Mouse (Mus musculus) midbrain, embryonic 12.5 days (tissue): Measurements from ENCODE around the gene Slc25a13. TPM values are rescaled to one million over a fixed set of nuclear protein-coding genes. Genes with fewer than 3 reads are reported as not detected.

ENCODE experiments used
- ATAC-seq: fragments of 200-750 bp; cut with Nextera tagmentation; 2 replicates; pipeline ENCODE4 v1.8.0; 2017; ENCODE audit warnings: low read depth, moderate TSS enrichment, moderate library complexity; ENCODE audit not compliant: low FRiP score
- H3K27ac ChIP-seq: fragments of 300-500 bp; sonication (generic); replicated peaks from 2 replicates; pipeline ENCODE4 v1.5.1; 2016; ENCODE audit warnings: mild to moderate bottlenecking
- H3K27me3 ChIP-seq: fragments of 300-500 bp; sonication (generic); 2 replicates; pipeline ENCODE4 v1.6.1; 2016; ENCODE audit warnings: mild to moderate bottlenecking
- H3K36me3 ChIP-seq: fragments of 300-500 bp; sonication (generic); 2 replicates; pipeline ENCODE4 v1.6.1; 2016
- H3K4me1 ChIP-seq: fragments of 300-500 bp; sonication (generic); 2 replicates; pipeline ENCODE4 v1.6.1; 2016
- H3K4me2 ChIP-seq: fragments of 300-500 bp; sonication (generic); replicated peaks from 2 replicates; pipeline ENCODE4 v1.6.1; 2016; ENCODE audit warnings: mild to moderate bottlenecking, moderate library complexity
- H3K4me3 ChIP-seq: fragments of 300-500 bp; sonication (generic); 2 replicates; pipeline ENCODE4 v1.5.1; 2016; ENCODE audit warnings: mild to moderate bottlenecking
- H3K9ac ChIP-seq: fragments of 300-500 bp; sonication (generic); replicated peaks from 2 replicates; pipeline ENCODE4 v1.6.1; 2016; ENCODE audit warnings: mild to moderate bottlenecking, moderate library complexity
- H3K9me3 ChIP-seq: fragments of 300-500 bp; sonication (generic); 2 replicates; pipeline ENCODE4 v1.6.1; 2016; ENCODE audit warnings: mild to moderate bottlenecking
- WGBS: fragments of 180-500 bp; shearing (Covaris S2); methylation state at CpG from one replicate; pipeline ENCODE4 v1.1.7; 2016; 5-methylcytosine and 5-hydroxymethylcytosine counted together
- polyA plus RNA-seq: library from polyadenylated mRNA; unstranded; fragments of >200 nt; fragmentation: Nextera tagmentation; extraction: Ambion mirVana; gene quantifications from 2 replicates; pipeline ENCODE4 v1.2.1, GENCODE M21; 2016

Slc25a13 gene
- polyA plus RNA-seq, 1 experiment from 2014 or later: 23.6 TPM

GRCm38 (mm10) chr6:6133556-6134050 is 83.4 kb downstream of the Slc25a13 start:
- Histone ChIP-seq H3K27ac (no peak overlapping the region), H3K4me3 (no peak overlapping the region), H3K27me3 (no peaks in the 10 kb centered on the region), H3K4me1 (no peaks in the 10 kb centered on the region), H3K4me2 (no peak overlapping the region), H3K36me3 (no peaks in the 10 kb centered on the region), H3K9ac (no peak overlapping the region), H3K9me3 (peaks cover 4% of the 10 kb centered on the region)
- ATAC-seq: no peak
- WGBS: 93% methylated on average over 8 of the region's 8 CpGs

- Histone ChIP-seq H3K9me3 (peaks cover 3% of the 10 kb centered on the region), H3K36me3 (no peaks in the 10 kb centered on the region), H3K27ac (no peak overlapping the region), H3K4me3 (no peak overlapping the region), H3K27me3 (no peaks in the 10 kb centered on the region), H3K4me1 (no peaks in the 10 kb centered on the region), H3K9ac (no peak overlapping the region), H3K4me2 (no peak overlapping the region)
- 81% methylated on average over 5 of the region's 5 CpGs for WGBS
- ATAC-seq: no peak
Observed at GRCm38 (mm10) chr6:6132047-6132446, 84.9 kb downstream of the Slc25a13 start.

- no peak for ATAC-seq
- H3K4me1 ChIP-seq: no peaks in the 10 kb centered on the region
Observed at GRCm38 (mm10) chr6:6125620-6126019, 91.4 kb downstream of the Slc25a13 start.

GRCm38 (mm10) chr6:6121904-6122303 is 95.1 kb downstream of the Slc25a13 start:
- no peaks in the 10 kb centered on the region for H3K9me3 ChIP-seq
- no peak overlapping the region for H3K4me2 ChIP-seq
- H3K9ac ChIP-seq: no peak overlapping the region
- 88% methylated on average over 5 of the region's 5 CpGs for WGBS
- no peak for ATAC-seq
- no peak overlapping the region for H3K4me3 ChIP-seq
- H3K27ac ChIP-seq: no peak overlapping the region
- H3K27me3 ChIP-seq: no peaks in the 10 kb centered on the region; the same call in 1 of the 2 replicates
- H3K4me1 ChIP-seq: no peaks in the 10 kb centered on the region
- no peaks in the 10 kb centered on the region for H3K36me3 ChIP-seq

More at GRCm38 (mm10) chr6:6125620-6126019, 91.4 kb downstream of the Slc25a13 start:
- Histone ChIP-seq H3K4me3 (no peak overlapping the region), H3K27me3 (no peaks in the 10 kb centered on the region; the same call in 1 of the 2 replicates), H3K9me3 (no peaks in the 10 kb centered on the region), H3K4me2 (no peak overlapping the region), H3K27ac (no peak overlapping the region), H3K36me3 (no peaks in the 10 kb centered on the region), H3K9ac (no peak overlapping the region)
- 83% methylated on average over 3 of the region's 3 CpGs for WGBS

- Histone ChIP-seq H3K27ac (no peak overlapping the region), H3K27me3 (no peaks in the 10 kb centered on the region; the same call in 1 of the 2 replicates), H3K9ac (no peak overlapping the region), H3K4me3 (no peak overlapping the region), H3K4me2 (no peak overlapping the region), H3K4me1 (no peaks in the 10 kb centered on the region), H3K36me3 (no peaks in the 10 kb centered on the region), H3K9me3 (no peaks in the 10 kb centered on the region)
- ATAC-seq: no peak
- 89% methylated on average over 4 of the region's 4 CpGs for WGBS
Observed at GRCm38 (mm10) chr6:6120841-6121240, 96.1 kb downstream of the Slc25a13 start.

- H3K4me3 ChIP-seq: no peak overlapping the region
- H3K4me2 ChIP-seq: no peak overlapping the region
- no peaks in the 10 kb centered on the region for H3K27me3 ChIP-seq
- H3K4me1 ChIP-seq: no peaks in the 10 kb centered on the region
- no peaks in the 10 kb centered on the region for H3K9me3 ChIP-seq
- no peak overlapping the region for H3K27ac ChIP-seq
- 83% methylated on average over 8 of the region's 8 CpGs for WGBS
- no peak overlapping the region for H3K9ac ChIP-seq
- no peaks in the 10 kb centered on the region for H3K36me3 ChIP-seq
- no peak for ATAC-seq
Observed at GRCm38 (mm10) chr6:6115771-6116170, 101.2 kb downstream of the Slc25a13 start.

- Histone ChIP-seq H3K4me1 (no peaks in the 10 kb centered on the region), H3K36me3 (no peaks in the 10 kb centered on the region), H3K9ac (no peak overlapping the region), H3K27me3 (no peaks in the 10 kb centered on the region), H3K9me3 (no peaks in the 10 kb centered on the region), H3K4me3 (no peak overlapping the region), H3K4me2 (no peak overlapping the region), H3K27ac (no peak overlapping the region)
- 82% methylated on average over 7 of the region's 7 CpGs for WGBS
- ATAC-seq: no peak
Observed at GRCm38 (mm10) chr6:6113776-6114175, 103.2 kb downstream of the Slc25a13 start.

GRCm38 (mm10) chr6:6112767-6113528 is 104.0 kb downstream of the Slc25a13 start:
- no peaks in the 10 kb centered on the region for H3K4me1 ChIP-seq
- whole genome bisulfite sequencing: 52% methylated on average over 10 of the region's 10 CpGs
- no peaks in the 10 kb centered on the region for H3K27me3 ChIP-seq
- H3K4me3 ChIP-seq: no peak overlapping the region
- no peak overlapping the region for H3K4me2 ChIP-seq
- no peak overlapping the region for H3K9ac ChIP-seq
- no peaks in the 10 kb centered on the region for H3K36me3 ChIP-seq
- no peak overlapping the region for H3K27ac ChIP-seq
- no peak for ATAC-seq
- H3K9me3 ChIP-seq: no peaks in the 10 kb centered on the region

GRCm38 (mm10) chr6:6107419-6107966 is 109.5 kb downstream of the Slc25a13 start:
- 0 out of 2 replicates have a peak, but pooled peaks cover 5% of the 10 kb centered on the region for H3K27me3 ChIP-seq
- no peak overlapping the region for H3K4me3 ChIP-seq
- H3K4me2 ChIP-seq: no peak overlapping the region
- no peak overlapping the region for H3K9ac ChIP-seq
- H3K36me3 ChIP-seq: 0 out of 2 replicates have a peak, but pooled peaks cover 4% of the 10 kb centered on the region
- no peak for ATAC-seq
- WGBS: 58% methylated on average over 5 of the region's 5 CpGs
- H3K27ac ChIP-seq: no peak overlapping the region
- H3K9me3 ChIP-seq: no peaks in the 10 kb centered on the region
- H3K4me1 ChIP-seq: peaks cover 7% of the 10 kb centered on the region; the same call in 1 of the 2 replicates

GRCm38 (mm10) chr6:6105586-6105985 is 111.4 kb downstream of the Slc25a13 start:
- ATAC-seq: no peak
- H3K4me3 ChIP-seq: no peak overlapping the region
- H3K4me1 ChIP-seq: peaks cover 7% of the 10 kb centered on the region; the same call in 1 of the 2 replicates
- H3K27ac ChIP-seq: no peak overlapping the region
- H3K9me3 ChIP-seq: no peaks in the 10 kb centered on the region
- H3K27me3 ChIP-seq: 0 out of 2 replicates have a peak, but pooled peaks cover 5% of the 10 kb centered on the region
- H3K4me2 ChIP-seq: no peak overlapping the region
- H3K36me3 ChIP-seq: 0 out of 2 replicates have a peak, but pooled peaks cover 4% of the 10 kb centered on the region
- 75% methylated on average over 9 of the region's 9 CpGs for WGBS
- no peak overlapping the region for H3K9ac ChIP-seq

GRCm38 (mm10) chr6:6103469-6103868 is 113.5 kb downstream of the Slc25a13 start:
- no peak for ATAC-seq
- H3K9me3 ChIP-seq: no peaks in the 10 kb centered on the region
- H3K4me1 ChIP-seq: peaks cover 7% of the 10 kb centered on the region; the same call in 1 of the 2 replicates
- 56% methylated on average over 2 of the region's 2 CpGs for WGBS
- no peak overlapping the region for H3K4me2 ChIP-seq
- no peak overlapping the region for H3K27ac ChIP-seq
- H3K4me3 ChIP-seq: no peak overlapping the region
- 0 out of 2 replicates have a peak, but pooled peaks cover 4% of the 10 kb centered on the region for H3K36me3 ChIP-seq
- H3K9ac ChIP-seq: no peak overlapping the region
- 0 out of 2 replicates have a peak, but pooled peaks cover 5% of the 10 kb centered on the region for H3K27me3 ChIP-seq

- Histone ChIP-seq H3K4me3 (no peak overlapping the region), H3K9ac (no peak overlapping the region), H3K4me1 (peaks cover 5% of the 10 kb centered on the region; the same call in 1 of the 2 replicates), H3K27me3 (0 out of 2 replicates have a peak, but pooled peaks cover 5% of the 10 kb centered on the region), H3K9me3 (no peaks in the 10 kb centered on the region), H3K27ac (no peak overlapping the region), H3K36me3 (0 out of 2 replicates have a peak, but pooled peaks cover 4% of the 10 kb centered on the region), H3K4me2 (no peak overlapping the region)
- 74% methylated on average over 4 of the region's 4 CpGs for WGBS
- no peak for ATAC-seq
Observed at GRCm38 (mm10) chr6:6101605-6102004, 115.4 kb downstream of the Slc25a13 start.
